Mouse (Mus musculus) T-cell, adult 2 months (primary cell): Measurements from ENCODE around the gene Pfkfb4.

ENCODE experiments used
- DNase-seq: peaks from one replicate; pipeline ENCODE4 v3.0.0; 2022; ENCODE audit warnings: low spot score

Gene Pfkfb4

GRCm38 (mm10) chr9:108996411-108996810, 4.8 kb downstream of the Pfkfb4 start:
- DNase-seq: no peak

GRCm38 (mm10) chr9:108998287-108999166, 6.9 kb downstream of the Pfkfb4 start:
- no peak for DNase-seq

- DNase-seq: no peak
These were observed 7.6 kb downstream of the Pfkfb4 start for GRCm38 (mm10) chr9:108999167-108999526.

- DNase-seq: peak; percentile 76
These were observed 9.1 kb downstream of the Pfkfb4 start for GRCm38 (mm10) chr9:109000726-109001125.

GRCm38 (mm10) chr9:109003201-109003600, 11.6 kb downstream of the Pfkfb4 start:
- DNase-seq: peak; percentile 60

GRCm38 (mm10) chr9:109007025-109007780, 15.6 kb downstream of the Pfkfb4 start:
- no peak for DNase-seq

GRCm38 (mm10) chr9:109008081-109008480, 16.5 kb downstream of the Pfkfb4 start:
- DNase-seq: no peak

- no peak for DNase-seq
These were observed 17.5 kb downstream of the Pfkfb4 start for GRCm38 (mm10) chr9:109008994-109009635.

GRCm38 (mm10) chr9:109009636-109010315, 18.2 kb downstream of the Pfkfb4 start:
- DNase-seq: no peak

GRCm38 (mm10) chr9:109010316-109010690, 18.7 kb downstream of the Pfkfb4 start:
- no peak for DNase-seq

GRCm38 (mm10) chr9:109015397-109015796, 23.8 kb downstream of the Pfkfb4 start:
- no peak for DNase-seq

- no peak for DNase-seq
These were observed 25.5 kb downstream of the Pfkfb4 start for GRCm38 (mm10) chr9:109016973-109017604.

GRCm38 (mm10) chr9:109021428-109021827, 29.9 kb downstream of the Pfkfb4 start:
- DNase-seq: peak; percentile 11

GRCm38 (mm10) chr9:109022866-109023685, 31.5 kb downstream of the Pfkfb4 start:
- DNase-seq: peak; percentile 23

GRCm38 (mm10) chr9:109027521-109027920, 35.9 kb downstream of the Pfkfb4 start:
- no peak for DNase-seq

GRCm38 (mm10) chr9:109028421-109028820, 36.8 kb downstream of the Pfkfb4 start:
- DNase-seq: no peak

- no peak for DNase-seq
These were observed 37.3 kb downstream of the Pfkfb4 start for GRCm38 (mm10) chr9:109028919-109029318.

GRCm38 (mm10) chr9:109030312-109030711, 38.7 kb downstream of the Pfkfb4 start:
- DNase-seq: no peak

- DNase-seq: no peak
These were observed 39.4 kb downstream of the Pfkfb4 start for GRCm38 (mm10) chr9:109031001-109031400.

- DNase-seq: no peak
These were observed 40.1 kb downstream of the Pfkfb4 start for GRCm38 (mm10) chr9:109031686-109032085.

- DNase-seq: no peak
These were observed 40.9 kb downstream of the Pfkfb4 start for GRCm38 (mm10) chr9:109032435-109032834.
